Mouse (Mus musculus) stomach, embryonic 14.5 days (tissue): Measurements from ENCODE around the gene Fsip1. TPM values are rescaled to one million over a fixed set of nuclear protein-coding genes. Genes with fewer than 3 reads are reported as not detected.

ENCODE experiments used
- ATAC-seq: fragments of 200-750 bp; cut with Nextera tagmentation; 2 replicates; pipeline ENCODE4 v1.8.0; 2017; ENCODE audit warnings: low read depth, moderate TSS enrichment; ENCODE audit not compliant: insufficient number of reproducible peaks, insufficient read depth, low FRiP score
- H3K27ac ChIP-seq: fragments of 300-500 bp; sonication (generic); 2 replicates; pipeline ENCODE4 v1.5.1; 2014; ENCODE audit warnings: mild to moderate bottlenecking, low read length, moderate library complexity, mixed read lengths
- H3K27me3 ChIP-seq: fragments of 300-500 bp; sonication (generic); 2 replicates; pipeline ENCODE4 v1.6.1; 2014; ENCODE audit warnings: low read length, control low read depth, mixed read lengths; ENCODE audit not compliant: control insufficient read depth, insufficient read depth
- H3K36me3 ChIP-seq: fragments of 300-500 bp; sonication (generic); 2 replicates; pipeline ENCODE4 v1.6.1; 2014; ENCODE audit warnings: mild to moderate bottlenecking, control low read depth, low read length, moderate library complexity, mixed read lengths; ENCODE audit not compliant: control insufficient read depth, insufficient read depth
- H3K4me1 ChIP-seq: fragments of 300-500 bp; sonication (generic); 2 replicates; pipeline ENCODE4 v1.6.1; 2014; ENCODE audit warnings: low read length, control low read depth, mixed read lengths; ENCODE audit not compliant: control insufficient read depth, insufficient read depth
- H3K4me2 ChIP-seq: fragments of 300-500 bp; sonication (generic); replicated peaks from 2 replicates; pipeline ENCODE4 v1.6.1; 2014; ENCODE audit warnings: low read depth, low read length, control low read depth
- H3K4me3 ChIP-seq: fragments of 300-500 bp; sonication (generic); 2 replicates; pipeline ENCODE4 v1.5.1; 2014; ENCODE audit warnings: low read depth, low read length, control low read depth
- H3K9ac ChIP-seq: fragments of 300-500 bp; sonication (generic); replicated peaks from 2 replicates; pipeline ENCODE4 v1.6.1; 2014; ENCODE audit warnings: low read depth, mild to moderate bottlenecking, control low read depth, low read length, moderate library complexity, mixed read lengths
- H3K9me3 ChIP-seq: fragments of 300-500 bp; sonication (generic); 2 replicates; pipeline ENCODE4 v1.6.1; 2016; ENCODE audit warnings: low read depth, low read length, control low read depth; ENCODE audit not compliant: control insufficient read depth
- WGBS: fragments of 180-500 bp; shearing (Covaris S2); extraction: QIAGEN DNeasy Blood & Tissue Kit; methylation state at CpG from one replicate; pipeline ENCODE4 v1.1.7; 2014; 5-methylcytosine and 5-hydroxymethylcytosine counted together
- polyA plus RNA-seq: library from polyadenylated mRNA; unstranded; fragments of >200 nt; fragmentation: Nextera tagmentation; extraction: Ambion mirVana; gene quantifications from 2 replicates; pipeline ENCODE4 v1.2.1, GENCODE M21; 2014

The Fsip1 gene
- polyA plus RNA-seq, 1 experiment from 2014 or later: 0.43 TPM

DNA sequence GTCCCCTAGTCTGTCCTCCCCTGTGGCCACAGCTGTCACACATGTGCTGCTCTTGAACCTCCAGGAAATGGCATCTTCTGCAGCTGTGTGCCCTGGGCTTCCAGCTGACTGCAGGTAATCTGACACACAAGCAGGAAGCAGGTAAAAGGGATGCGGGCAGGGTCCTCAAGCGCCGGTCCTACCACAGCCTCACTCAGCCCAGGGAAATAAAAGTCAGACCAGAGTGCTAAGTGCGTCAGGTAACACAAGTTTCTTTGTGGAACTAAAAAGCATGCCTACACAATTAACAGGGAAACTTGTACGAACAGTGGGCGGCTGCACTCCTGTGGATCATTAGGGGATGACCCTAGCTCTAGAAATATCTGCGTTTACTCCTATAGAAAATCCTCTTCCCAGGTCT, 20.6 kb downstream of the Fsip1 start:
- no peak overlapping the region for H3K4me2 ChIP-seq
- WGBS: 81% methylated on average over 7 of the region's 7 CpGs
- H3K27ac ChIP-seq: no peak overlapping the region
- H3K9me3 ChIP-seq: no peaks in the 10 kb centered on the region
- no peaks in the 10 kb centered on the region for H3K4me1 ChIP-seq
- ATAC-seq: no peak
- no peak overlapping the region for H3K4me3 ChIP-seq
- H3K9ac ChIP-seq: no peak overlapping the region
- H3K36me3 ChIP-seq: no peaks in the 10 kb centered on the region
- no peaks in the 10 kb centered on the region for H3K27me3 ChIP-seq

DNA sequence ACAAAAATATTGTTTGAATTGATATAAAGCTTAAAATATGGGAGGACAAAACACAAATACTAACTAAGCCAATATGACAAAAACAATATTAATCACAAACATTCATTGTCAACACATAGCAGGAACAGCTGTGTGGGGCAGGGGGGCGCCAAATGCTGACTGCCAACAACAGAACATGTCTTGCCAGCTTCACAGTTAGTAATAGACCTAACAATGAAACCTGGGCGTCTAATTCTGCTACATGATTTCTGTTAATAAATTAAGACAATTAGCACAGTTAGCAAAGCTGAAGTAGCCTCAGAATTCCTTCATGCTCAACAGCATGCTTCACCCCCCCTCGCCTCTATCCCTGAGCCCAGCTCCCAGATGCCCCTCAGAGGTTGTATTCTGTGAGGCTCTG, 21.2 kb downstream of the Fsip1 start:
- H3K27ac ChIP-seq: no peak overlapping the region
- H3K4me2 ChIP-seq: no peak overlapping the region
- H3K4me1 ChIP-seq: no peaks in the 10 kb centered on the region
- no peaks in the 10 kb centered on the region for H3K36me3 ChIP-seq
- H3K9ac ChIP-seq: no peak overlapping the region
- ATAC-seq: no peak
- no peaks in the 10 kb centered on the region for H3K27me3 ChIP-seq
- no peaks in the 10 kb centered on the region for H3K9me3 ChIP-seq
- WGBS: 79% methylated on average over 3 of the region's 3 CpGs
- no peak overlapping the region for H3K4me3 ChIP-seq

DNA sequence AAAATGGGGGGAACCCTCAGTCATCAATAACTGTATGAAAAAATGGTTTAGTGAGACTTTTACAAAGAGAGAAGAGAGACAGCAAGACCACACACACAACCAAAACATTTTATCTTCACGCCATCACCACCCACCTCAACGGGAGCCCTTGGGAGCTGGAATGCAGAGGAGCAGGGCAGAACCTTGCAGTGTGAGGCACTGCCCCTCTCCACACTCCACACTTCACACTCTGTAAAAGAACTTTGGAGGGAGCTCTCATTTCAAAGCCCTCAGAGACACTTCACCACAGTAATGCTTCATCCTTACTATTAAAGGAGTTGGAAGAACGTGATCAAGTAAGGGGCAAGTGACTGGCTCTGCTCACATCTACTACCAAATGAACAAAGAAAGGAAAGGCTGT, 26.2 kb downstream of the Fsip1 start:
- H3K9me3 ChIP-seq: no peaks in the 10 kb centered on the region
- H3K27ac ChIP-seq: no peak overlapping the region
- H3K27me3 ChIP-seq: no peaks in the 10 kb centered on the region
- 50% methylated on average over 3 of the region's 3 CpGs for WGBS
- H3K36me3 ChIP-seq: no peaks in the 10 kb centered on the region
- ATAC-seq: no peak
- H3K4me3 ChIP-seq: no peak overlapping the region
- no peaks in the 10 kb centered on the region for H3K4me1 ChIP-seq
- no peak overlapping the region for H3K4me2 ChIP-seq
- H3K9ac ChIP-seq: no peak overlapping the region

DNA sequence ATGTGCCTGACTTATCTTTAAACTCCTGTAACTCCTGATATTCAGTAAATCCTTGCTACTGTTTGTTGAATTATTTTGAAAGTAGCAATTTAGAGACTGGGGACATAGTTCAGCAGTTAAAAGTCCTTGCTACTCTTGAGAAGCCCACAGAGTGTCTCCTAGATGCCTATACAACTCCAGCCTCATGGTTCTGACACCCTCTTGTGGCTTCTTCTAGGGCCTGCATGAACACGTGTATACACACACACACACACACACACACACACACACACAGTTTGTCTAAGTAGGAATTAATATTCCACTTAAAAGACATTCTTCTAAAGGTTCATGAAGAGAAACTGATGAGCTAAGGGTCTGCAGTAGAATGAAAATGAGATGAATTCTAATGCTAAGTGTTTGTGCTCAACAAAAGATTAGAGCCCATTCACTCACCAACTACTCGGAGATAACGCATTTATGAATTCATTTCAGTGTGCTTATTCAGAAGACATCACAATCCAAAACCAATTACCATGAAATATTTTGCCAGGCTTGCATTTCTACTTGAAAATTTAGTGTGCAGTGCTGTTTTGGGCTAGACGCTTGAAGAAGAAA, 28.2 kb downstream of the Fsip1 start:
- no peak overlapping the region for H3K4me2 ChIP-seq
- no peak overlapping the region for H3K9ac ChIP-seq
- H3K9me3 ChIP-seq: no peaks in the 10 kb centered on the region
- no peak overlapping the region for H3K27ac ChIP-seq
- no peak for ATAC-seq
- no peak overlapping the region for H3K4me3 ChIP-seq
- H3K36me3 ChIP-seq: no peaks in the 10 kb centered on the region
- H3K4me1 ChIP-seq: no peaks in the 10 kb centered on the region
- H3K27me3 ChIP-seq: no peaks in the 10 kb centered on the region
- 87% methylated on average over 4 of the region's 4 CpGs for WGBS

DNA sequence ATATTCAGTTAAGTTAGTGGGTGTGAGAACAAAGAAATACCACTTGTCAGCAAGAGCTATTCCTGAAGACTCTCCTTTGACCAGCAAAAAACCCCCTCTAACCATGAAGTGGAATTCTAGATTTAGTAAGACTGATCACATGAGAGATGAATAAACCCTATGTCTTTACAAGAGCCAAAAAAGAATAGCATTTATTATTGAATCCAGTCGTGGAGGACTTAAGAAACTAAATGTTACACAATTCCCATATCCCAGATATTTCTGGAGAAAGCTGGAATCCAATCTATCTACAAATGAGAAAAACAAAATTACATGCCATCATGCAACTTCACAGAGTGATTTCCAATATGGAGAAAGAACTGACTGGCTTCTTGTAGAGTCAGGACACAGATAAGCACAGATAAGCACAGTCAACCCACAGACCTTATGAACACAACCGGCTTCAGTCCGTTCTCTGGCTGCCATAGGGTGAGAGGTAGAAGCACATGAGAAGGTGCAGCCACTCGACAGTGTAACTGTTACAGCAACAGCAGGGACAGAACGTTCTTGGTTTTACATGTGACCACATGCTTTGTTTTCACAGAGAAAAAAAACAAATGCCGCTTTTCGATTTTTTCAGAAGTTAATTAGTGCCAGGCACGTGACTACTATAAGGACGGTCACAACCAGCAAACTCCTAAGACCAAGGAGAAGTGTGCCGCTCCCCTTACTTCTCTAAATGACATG, 31.3 kb downstream of the Fsip1 start:
- Histone ChIP-seq H3K27ac (no peak overlapping the region), H3K4me2 (no peak overlapping the region), H3K9ac (no peak overlapping the region), H3K27me3 (no peaks in the 10 kb centered on the region), H3K36me3 (no peaks in the 10 kb centered on the region), H3K4me1 (no peaks in the 10 kb centered on the region), H3K9me3 (no peaks in the 10 kb centered on the region), H3K4me3 (no peak overlapping the region)
- ATAC-seq: no peak
- 81% methylated on average over 10 of the region's 10 CpGs for WGBS

DNA sequence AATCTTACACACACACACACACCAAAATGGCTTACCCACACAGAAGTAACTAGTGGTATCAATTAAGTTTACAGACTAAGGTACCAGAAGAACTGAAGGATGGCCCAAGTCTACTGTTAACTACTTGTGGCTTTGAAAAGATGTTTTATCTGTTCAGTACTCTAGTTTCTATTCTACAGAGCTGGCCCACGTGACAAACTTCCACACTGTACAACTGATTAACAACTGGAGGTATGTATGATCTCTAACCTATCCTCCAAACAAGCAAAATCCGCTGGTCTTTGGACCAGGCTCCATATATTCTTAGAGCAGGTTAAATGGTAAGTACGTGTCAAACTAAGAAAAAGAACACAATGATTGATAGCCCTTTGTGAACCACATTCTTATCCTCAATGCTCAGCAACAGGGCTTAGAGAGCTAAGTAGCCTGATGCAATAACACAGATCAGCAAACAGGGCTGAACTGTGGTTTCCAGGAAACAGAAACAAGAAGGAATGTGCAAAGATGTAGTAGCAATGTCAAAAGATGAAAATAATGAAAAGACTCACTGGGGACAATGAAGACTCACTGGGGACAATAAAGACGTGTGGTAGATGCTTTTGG, 38.7 kb downstream of the Fsip1 start:
- Histone ChIP-seq H3K4me1 (no peaks in the 10 kb centered on the region), H3K27me3 (no peaks in the 10 kb centered on the region), H3K27ac (no peak overlapping the region), H3K4me3 (no peak overlapping the region), H3K4me2 (no peak overlapping the region), H3K9ac (no peak overlapping the region), H3K9me3 (no peaks in the 10 kb centered on the region), H3K36me3 (no peaks in the 10 kb centered on the region)
- WGBS: 43% methylated on average over 4 of the region's 4 CpGs
- no peak for ATAC-seq

DNA sequence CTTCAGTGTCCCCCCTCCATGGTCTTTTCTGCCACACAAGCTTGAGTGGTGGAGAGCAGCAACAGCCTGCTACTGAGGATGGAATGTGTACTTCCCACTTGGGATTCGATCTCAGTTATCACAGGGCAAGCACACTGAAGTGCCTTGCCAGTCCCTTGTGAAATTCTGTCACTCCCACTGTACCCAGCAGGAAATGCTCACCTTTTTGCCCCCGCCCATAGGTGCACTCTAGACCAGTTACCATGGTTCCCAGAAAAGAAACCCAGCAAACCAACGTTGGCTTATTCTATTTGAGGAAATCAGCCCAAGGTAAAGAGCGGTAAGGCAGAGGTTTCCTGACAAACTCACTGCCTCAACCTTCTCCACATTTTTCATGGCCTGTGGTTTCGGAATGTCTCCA, 47.1 kb downstream of the Fsip1 start:
- ATAC-seq: no peak
- Histone ChIP-seq H3K27me3 (no peaks in the 10 kb centered on the region), H3K9ac (no peak overlapping the region), H3K4me1 (no peaks in the 10 kb centered on the region), H3K4me2 (no peak overlapping the region), H3K27ac (no peak overlapping the region), H3K4me3 (no peak overlapping the region), H3K9me3 (no peaks in the 10 kb centered on the region), H3K36me3 (no peaks in the 10 kb centered on the region)
- 65% methylated on average over 5 of the region's 5 CpGs for WGBS

DNA sequence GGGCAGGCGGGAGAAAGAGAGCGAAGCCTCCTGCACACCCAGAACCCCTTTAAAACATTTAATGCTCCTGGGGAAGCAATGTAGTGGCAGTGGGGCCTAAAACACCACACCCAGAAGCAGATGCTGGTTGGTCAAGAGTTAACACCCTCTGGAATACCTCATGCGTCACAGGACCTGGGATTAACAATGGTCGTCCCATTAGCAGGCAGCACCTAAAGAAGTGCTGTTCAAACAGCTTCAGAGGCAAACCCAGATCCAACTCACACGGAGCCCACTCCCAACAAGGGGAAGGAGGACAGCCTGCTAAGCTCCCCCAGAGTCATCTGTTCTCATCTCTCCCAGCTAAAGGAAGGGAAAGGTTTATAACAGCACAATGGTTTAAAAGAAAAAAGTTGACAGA, 48.1 kb downstream of the Fsip1 start:
- H3K9me3 ChIP-seq: no peaks in the 10 kb centered on the region
- H3K4me1 ChIP-seq: no peaks in the 10 kb centered on the region
- H3K4me3 ChIP-seq: no peak overlapping the region
- no peak for ATAC-seq
- no peak overlapping the region for H3K9ac ChIP-seq
- no peak overlapping the region for H3K4me2 ChIP-seq
- H3K27me3 ChIP-seq: no peaks in the 10 kb centered on the region
- WGBS: 43% methylated on average over 5 of the region's 5 CpGs
- no peaks in the 10 kb centered on the region for H3K36me3 ChIP-seq
- no peak overlapping the region for H3K27ac ChIP-seq
